Mouse (Mus musculus): ENCODE results near the gene Gfra1. TPM values are rescaled to one million over a fixed set of nuclear protein-coding genes. Genes with fewer than 3 reads are reported as not detected.

The Gfra1 gene
- 1 to 10 TPM; 2.3 to 2.9 TPM for total RNA-seq (2021)
- long read RNA-seq, experiment 1 = 0 reads
- long read RNA-seq, experiment 2, partial matches to known transcripts = 0 of 1 reads
- long read RNA-seq, experiment 2, other reads (novel, unspliced or antisense) = 1 of 1 reads

GRCm38 (mm10) chr19:58455496-58456061 is at the start of gene Gfra1:
Gene Gfra1 (minus strand): TSS chr19:58455909.
- intact Hi-C loops (cut with DNase I) = loop anchor here (10.0 kb wide), 1 partner anchor 141 kb away; no protein-coding TSS in a partner anchor
- DNase-seq = peak; percentile 11 to 43

DNA sequence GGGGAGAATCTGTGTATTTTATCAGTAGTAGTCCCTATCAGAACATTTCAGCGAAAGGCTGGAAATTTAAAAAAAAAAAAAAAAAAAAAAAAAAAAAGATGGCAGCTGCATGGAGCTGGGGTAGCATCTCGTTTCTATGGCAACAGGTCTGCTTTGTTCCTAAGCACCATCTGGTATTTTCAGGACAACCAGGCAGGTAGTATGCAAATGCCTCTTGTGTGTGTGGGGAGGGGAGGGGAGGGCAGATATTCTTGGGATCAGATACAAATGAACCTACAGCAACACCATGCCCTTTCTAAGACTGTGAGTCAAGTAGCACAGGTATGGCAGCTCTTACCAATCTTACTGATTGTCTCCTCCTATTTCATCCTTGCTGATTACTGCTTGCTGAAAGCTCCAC is 44.3 kb upstream of the Gfra1 start:
- intact Hi-C loops (cut with DNase I) = no loop called here
- no peak for DNase-seq

DNA sequence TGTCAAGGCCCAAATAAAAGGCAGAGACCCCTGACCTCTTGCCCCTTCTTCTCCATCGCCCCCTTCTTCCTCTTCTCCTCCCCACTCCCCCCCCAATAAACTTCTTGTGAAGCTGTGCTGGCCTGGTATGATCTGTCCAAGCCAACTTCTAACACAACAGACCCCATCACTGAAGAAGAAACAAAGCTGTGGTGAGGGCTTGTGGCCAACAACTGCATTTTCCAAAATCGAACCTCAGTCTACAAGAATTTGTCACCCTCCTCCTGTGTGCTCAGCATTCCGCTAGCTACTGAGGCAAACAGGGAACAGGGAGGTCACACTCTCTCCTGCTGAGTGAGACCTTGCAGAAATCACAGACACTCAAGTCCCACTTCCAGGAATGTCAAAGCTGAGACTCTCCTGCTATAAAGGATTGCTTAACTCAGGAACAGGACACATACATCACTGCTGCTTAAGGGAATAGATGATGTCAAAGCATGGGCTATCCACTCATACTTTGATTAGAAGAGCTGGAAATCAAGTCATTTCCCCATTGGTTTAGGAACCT is 43.8 kb upstream of the Gfra1 start:
- intact Hi-C loops (cut with DNase I) = no loop called here
- DNase-seq = no peak

GRCm38 (mm10) chr19:58497106-58497505 is 41.4 kb upstream of the Gfra1 start:
- intact Hi-C loops (cut with DNase I) = no loop called here
- no peak for DNase-seq

DNA sequence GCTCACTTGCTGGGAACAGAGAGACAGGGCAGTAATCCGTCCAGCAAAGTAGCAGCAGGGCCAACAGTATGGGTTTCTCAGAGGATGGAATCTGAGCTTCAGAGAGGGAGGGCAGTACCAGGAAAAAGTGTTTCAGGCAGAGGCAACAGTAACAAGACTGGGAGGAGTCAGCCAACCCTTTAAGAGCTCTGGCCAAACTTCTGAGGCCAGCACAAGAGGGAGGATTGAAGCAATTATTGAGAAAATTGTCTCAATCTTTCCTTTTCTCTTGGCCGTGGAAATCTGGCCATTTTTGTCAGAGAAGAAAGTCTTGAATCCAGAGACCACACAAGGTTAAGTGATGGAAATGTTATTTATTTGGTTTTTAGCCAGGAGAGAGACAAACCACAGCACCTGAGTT is 31.0 kb upstream of the Gfra1 start:
- no peak for DNase-seq
- intact Hi-C loops (cut with DNase I) = no loop called here

DNA sequence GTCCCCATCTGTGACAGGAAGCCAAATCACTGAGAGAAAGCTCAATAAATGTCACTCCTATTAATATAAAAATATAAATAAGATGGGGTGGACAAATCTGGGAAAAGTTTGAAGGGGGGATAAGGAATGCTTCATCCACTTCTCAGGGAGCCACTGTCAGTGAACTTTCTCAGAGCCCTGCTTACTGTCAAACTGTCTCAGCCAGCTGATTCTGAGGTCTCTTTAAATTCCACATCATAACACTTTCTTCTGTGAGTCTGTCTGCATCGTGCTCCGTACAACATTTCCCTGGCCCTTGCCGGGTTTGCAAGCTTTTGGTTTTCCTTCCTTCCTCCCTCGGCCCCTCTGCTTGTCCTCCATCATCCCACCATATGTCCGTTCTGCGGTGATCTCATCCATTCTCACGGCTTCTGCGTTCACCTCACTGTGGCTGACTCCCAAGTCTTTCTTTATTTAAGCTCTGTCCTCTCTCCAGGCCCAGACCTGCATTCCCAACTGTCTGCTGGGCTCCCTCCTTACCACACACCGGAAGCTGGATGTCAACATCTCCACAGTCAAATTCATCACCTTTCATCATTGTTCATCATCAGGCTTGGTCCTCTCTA is 26.8 kb upstream of the Gfra1 start:
- intact Hi-C loops (cut with DNase I) = no loop called here
- DNase-seq = no peak

- intact Hi-C loops (cut with DNase I) = loop anchor here (5.0 kb wide), 1 partner anchor 822 kb away; no protein-coding TSS in a partner anchor
Measured at GRCm38 (mm10) chr19:58474251-58474650, 18.5 kb upstream of the Gfra1 start.

DNA sequence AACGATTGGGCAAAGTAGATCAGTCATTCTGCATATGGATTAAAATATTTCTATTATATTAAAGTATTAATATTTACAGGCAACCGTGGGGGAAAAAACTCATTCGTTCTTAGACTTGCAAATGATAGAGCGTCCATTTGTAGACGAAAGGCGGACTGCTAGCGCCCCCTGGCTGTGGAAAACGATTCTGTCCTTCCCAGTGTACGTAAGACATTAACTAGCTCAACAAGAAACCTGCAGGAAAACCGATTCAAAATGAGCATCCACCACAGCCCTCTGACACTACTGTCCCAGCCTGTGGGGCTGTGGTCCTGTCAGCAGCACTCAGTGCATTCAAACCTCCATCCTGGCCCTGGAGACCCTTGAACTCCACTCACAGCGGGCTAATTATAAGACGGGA is 13.7 kb upstream of the Gfra1 start:
- DNase-seq = peak; percentile 67 to 80
- intact Hi-C loops (cut with DNase I) = loop anchor here (10.0 kb wide), 1 partner anchor 725 kb away; no protein-coding TSS in a partner anchor

More at GRCm38 (mm10) chr19:58474251-58474650, 18.5 kb upstream of the Gfra1 start:
- DNase-seq = no peak

DNA sequence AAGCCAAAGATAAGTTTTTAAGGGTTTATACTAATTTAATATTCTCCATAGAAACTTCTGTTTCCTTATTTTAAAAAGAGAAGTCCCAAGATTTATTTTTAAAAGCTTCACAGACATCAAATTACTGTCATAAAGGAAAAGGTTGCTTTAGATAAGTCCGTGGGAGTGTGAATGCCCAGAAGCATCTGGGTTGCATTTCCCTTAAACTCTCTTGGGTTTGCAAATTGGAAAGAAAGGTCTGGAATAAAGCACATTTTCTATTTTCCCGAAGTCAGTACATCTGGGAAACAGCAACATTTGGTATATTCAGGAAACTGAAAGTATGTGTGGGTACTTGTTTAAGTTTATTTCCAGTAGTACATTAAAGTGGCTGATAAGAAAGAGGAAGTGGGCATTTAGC is 12.6 kb upstream of the Gfra1 start:
- DNase-seq = no peak
- intact Hi-C loops (cut with DNase I) = loop anchor here (10.0 kb wide), 1 partner anchor 724 kb away; no protein-coding TSS in a partner anchor

GRCm38 (mm10) chr19:58463755-58464154 is 8.0 kb upstream of the Gfra1 start:
- no peak for DNase-seq
- intact Hi-C loops (cut with DNase I) = loop anchor here (10.0 kb wide), 1 partner anchor 719 kb away; no protein-coding TSS in a partner anchor

DNA sequence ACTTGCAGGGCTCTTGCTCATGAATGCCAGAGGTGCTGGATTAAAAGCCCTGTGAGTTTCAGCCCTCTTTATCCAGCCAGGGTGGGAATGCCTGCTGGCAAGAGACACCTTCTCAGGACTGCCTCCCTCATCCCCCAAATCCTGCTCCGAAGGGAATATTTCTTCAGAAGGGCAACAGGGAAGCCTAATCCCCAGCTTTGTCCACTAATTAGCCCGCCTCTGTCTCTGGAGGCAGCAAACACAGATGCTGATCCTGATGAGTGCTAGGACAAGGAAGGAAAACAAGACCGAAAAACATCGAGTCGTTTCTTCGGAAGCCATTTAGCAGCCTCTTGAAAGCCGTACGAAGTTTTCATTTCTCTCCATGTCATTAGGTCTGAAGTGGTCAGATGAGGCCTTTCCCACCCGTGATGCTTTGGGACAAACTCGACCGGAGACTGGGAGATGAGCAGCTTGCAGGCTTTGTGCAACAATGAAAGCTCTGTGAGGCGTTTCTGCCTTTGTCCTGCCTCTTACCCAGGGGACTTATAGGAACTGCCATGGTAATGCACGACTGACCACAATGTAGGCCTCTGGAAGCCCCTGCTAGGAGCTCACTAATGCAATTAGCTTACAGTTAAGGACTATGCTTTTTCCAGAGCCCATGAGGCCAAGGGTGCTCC is 4.8 kb upstream of the Gfra1 start:
- no peak for DNase-seq
- intact Hi-C loops (cut with DNase I) = loop anchor here (10.0 kb wide), 1 partner anchor 716 kb away; no protein-coding TSS in a partner anchor

GRCm38 (mm10) chr19:58456491-58457061 is 867 bp upstream of the Gfra1 start:
- DNase-seq = no peak
- intact Hi-C loops (cut with DNase I) = loop anchor here (10.0 kb wide), 1 partner anchor 142 kb away; no protein-coding TSS in a partner anchor

- DNase-seq = no peak
- intact Hi-C loops (cut with DNase I) = loop anchor here (10.0 kb wide), 1 partner anchor 140 kb away; no protein-coding TSS in a partner anchor
Measured at GRCm38 (mm10) chr19:58455061-58455495, 631 bp downstream of the Gfra1 start.

DNA sequence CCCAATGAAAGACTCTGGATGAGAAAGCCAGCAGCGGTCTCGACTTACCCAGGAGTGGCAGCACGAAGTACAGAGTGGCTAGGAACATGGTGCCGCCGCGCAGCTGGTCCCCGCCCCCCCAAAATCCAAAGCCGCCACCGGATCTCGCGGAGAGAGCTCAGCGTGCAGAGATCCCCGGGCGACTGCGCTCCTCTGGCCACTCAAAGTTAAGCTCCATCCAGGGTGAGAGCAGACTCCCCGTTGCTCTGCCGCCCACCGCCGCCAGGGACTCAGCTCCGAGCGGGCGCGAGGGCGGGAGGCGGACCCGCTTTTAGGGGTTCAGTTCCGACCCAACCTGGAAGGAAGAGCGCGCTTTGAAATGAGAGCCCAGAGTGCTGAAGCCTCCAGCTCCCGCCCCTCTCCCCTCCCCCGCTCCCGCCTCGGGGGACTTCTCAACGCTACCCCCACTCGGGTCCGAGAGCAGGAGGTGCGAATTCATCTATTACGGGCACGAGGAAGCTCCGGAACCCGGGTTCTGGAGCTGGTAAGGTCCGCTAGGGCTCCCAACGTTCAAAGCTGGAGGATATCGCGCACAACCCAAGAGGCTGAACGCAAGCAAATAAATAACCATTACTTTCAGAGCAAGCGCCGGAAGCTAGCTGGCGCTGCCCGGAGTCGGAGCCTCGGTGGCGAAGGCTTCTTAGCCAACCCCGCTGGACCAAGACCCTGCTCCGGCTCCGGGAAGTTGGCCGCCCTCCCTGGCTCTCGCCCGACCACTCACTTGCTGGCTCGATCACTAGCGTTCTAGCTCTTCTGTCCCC is 1.2 kb downstream of the Gfra1 start:
- peak; percentile 20 to 32 for DNase-seq
- intact Hi-C loops (cut with DNase I) = loop anchor here (10.0 kb wide), 1 partner anchor 140 kb away; no protein-coding TSS in a partner anchor

GRCm38 (mm10) chr19:58453581-58453980 is 2.1 kb downstream of the Gfra1 start:
- DNase-seq = peak; percentile 20 to 27
- intact Hi-C loops (cut with DNase I) = loop anchor here (10.0 kb wide), 1 partner anchor 139 kb away; no protein-coding TSS in a partner anchor

DNA sequence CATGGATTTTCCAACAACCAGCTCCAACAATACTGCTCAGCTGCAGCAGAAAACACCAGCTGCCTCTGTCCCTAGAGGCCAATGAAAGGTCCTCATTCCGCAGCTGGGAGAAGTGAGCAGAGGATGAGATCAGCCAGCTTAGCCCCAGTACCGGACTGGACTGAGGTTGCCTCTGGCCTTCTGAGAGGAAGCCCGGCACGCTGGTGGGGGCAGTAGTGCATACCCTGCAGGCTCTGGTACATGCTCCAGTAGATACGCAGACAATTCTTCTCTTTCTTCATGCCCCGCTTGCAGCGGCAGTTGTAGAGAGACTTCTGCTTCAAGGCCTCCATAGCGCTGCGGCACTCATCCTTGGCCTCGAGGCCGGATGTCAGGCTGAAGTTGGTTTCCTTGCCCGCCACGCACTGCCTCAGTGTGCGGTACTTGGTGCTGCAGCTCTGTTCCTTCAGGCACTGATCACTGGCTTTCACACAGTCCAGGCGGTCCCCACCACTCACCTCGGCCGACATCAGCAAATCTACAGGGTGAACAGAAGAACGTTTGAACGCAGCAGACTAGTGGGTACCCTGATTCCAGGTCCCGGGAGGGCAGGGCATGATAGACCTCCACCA is 2.7 kb downstream of the Gfra1 start:
- intact Hi-C loops (cut with DNase I) = loop anchor here (10.0 kb wide), 1 partner anchor 138 kb away; no protein-coding TSS in a partner anchor
- peak; percentile 31 to 34 for DNase-seq

- intact Hi-C loops (cut with DNase I) = loop anchor here (10.0 kb wide), 1 partner anchor 137 kb away; no protein-coding TSS in a partner anchor
- no peak for DNase-seq
Measured at GRCm38 (mm10) chr19:58452178-58452819, 3.4 kb downstream of the Gfra1 start.

DNA sequence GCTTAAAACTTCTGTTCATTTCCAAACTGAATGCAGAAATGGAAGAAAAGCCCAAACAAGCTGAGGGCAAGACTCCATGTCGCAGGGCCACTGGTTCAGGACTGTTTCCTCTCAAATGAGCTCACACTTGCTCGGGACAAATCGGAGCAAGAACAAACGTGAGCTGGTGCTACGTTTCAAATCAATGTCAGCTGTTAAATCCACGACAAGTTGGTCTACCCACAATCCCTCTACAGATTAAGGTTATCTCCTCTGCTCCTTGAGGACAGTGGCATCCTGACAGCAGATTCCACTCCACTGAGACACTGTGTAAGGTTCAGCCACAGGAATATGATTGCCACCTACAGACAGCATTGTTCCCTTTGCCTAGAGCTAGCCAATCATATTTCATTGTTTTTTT is 4.4 kb downstream of the Gfra1 start:
- no peak for DNase-seq
- intact Hi-C loops (cut with DNase I) = loop anchor here (10.0 kb wide), 1 partner anchor 137 kb away; no protein-coding TSS in a partner anchor

Measured in gastrocnemius, postnatal 36 days (tissue).